Mouse (Mus musculus) T-helper 17 cell (primary cell): Measurements from ENCODE around the gene Nsg2.

Source experiments
- in situ Hi-C, 2 experiments: fragments of 300-600 bp; cut with MboI, MseI; formaldehyde crosslinking; loops; 1 replicate in 1 of 2; 2 replicates in 1 of 2; pipeline ENCODE4 v1.15.1; 2025; ENCODE audit warnings: high pct_unique_total_duplicates in 2 of 2

The Nsg2 gene

GRCm38 (mm10) chr11:32010663-32010970 lies 10.4 kb downstream of the Nsg2 start:
- in situ Hi-C loops, result loop anchor here (10.0 to 25.0 kb wide), 3 partner anchors 544 to 1823 kb away; no protein-coding TSS in a partner anchor

GRCm38 (mm10) chr11:32011867-32012603 lies 11.8 kb downstream of the Nsg2 start:
- in situ Hi-C loops, result loop anchor here (10.0 to 25.0 kb wide), 3 partner anchors 543 to 1825 kb away; no protein-coding TSS in a partner anchor

GRCm38 (mm10) chr11:32013014-32013427 lies 12.8 kb downstream of the Nsg2 start:
- in situ Hi-C loops, result loop anchor here (10.0 to 25.0 kb wide), 3 partner anchors 542 to 1826 kb away; no protein-coding TSS in a partner anchor

- in situ Hi-C loops, result loop anchor here (10.0 to 25.0 kb wide), 3 partner anchors 541 to 1826 kb away; no protein-coding TSS in a partner anchor
Observed at GRCm38 (mm10) chr11:32013561-32013960, 13.3 kb downstream of the Nsg2 start.

GRCm38 (mm10) chr11:32018201-32018600 lies 17.9 kb downstream of the Nsg2 start:
- in situ Hi-C loops, result loop anchor here (10.0 to 25.0 kb wide), 3 partner anchors 537 to 1831 kb away; no protein-coding TSS in a partner anchor

- in situ Hi-C loops, result loop anchor here (25.0 kb wide), 2 partner anchors 542 to 1833 kb away; no protein-coding TSS in a partner anchor
Observed at GRCm38 (mm10) chr11:32020031-32020965, 20.0 kb downstream of the Nsg2 start.

- in situ Hi-C loops, result no loop called here
Observed at GRCm38 (mm10) chr11:32026634-32027033, 26.4 kb downstream of the Nsg2 start.

- in situ Hi-C loops, result no loop called here
Observed at GRCm38 (mm10) chr11:32027474-32028342, 27.4 kb downstream of the Nsg2 start.

- in situ Hi-C loops, result no loop called here
Observed at GRCm38 (mm10) chr11:32028605-32029004, 28.3 kb downstream of the Nsg2 start.

- in situ Hi-C loops, result no loop called here
Observed at GRCm38 (mm10) chr11:32029356-32029755, 29.1 kb downstream of the Nsg2 start.

- in situ Hi-C loops, result no loop called here
Observed at GRCm38 (mm10) chr11:32031396-32031795, 31.1 kb downstream of the Nsg2 start.

- in situ Hi-C loops, result no loop called here
Observed at GRCm38 (mm10) chr11:32032053-32032452, 31.8 kb downstream of the Nsg2 start.

- in situ Hi-C loops, result no loop called here
Observed at GRCm38 (mm10) chr11:32035831-32036230, 35.6 kb downstream of the Nsg2 start.

- in situ Hi-C loops, result no loop called here
Observed at GRCm38 (mm10) chr11:32039656-32040055, 39.4 kb downstream of the Nsg2 start.

- in situ Hi-C loops, result no loop called here
Observed at GRCm38 (mm10) chr11:32057389-32057788, 57.1 kb downstream of the Nsg2 start.

GRCm38 (mm10) chr11:32057861-32058260 lies 57.6 kb downstream of the Nsg2 start:
- in situ Hi-C loops, result no loop called here

GRCm38 (mm10) chr11:32061020-32061419 lies 60.8 kb downstream of the Nsg2 start:
- in situ Hi-C loops, result loop anchor here in 1 of 2 experiments (5.0 kb wide), 1 partner anchor 59 kb away; the partner anchor contains the start of gene Nsg2

- in situ Hi-C loops, result loop anchor here in 1 of 2 experiments (5.0 kb wide), 1 partner anchor 60 kb away; the partner anchor contains the start of gene Nsg2
Observed at GRCm38 (mm10) chr11:32061874-32062273, 61.6 kb downstream of the Nsg2 start.

- in situ Hi-C loops, result loop anchor here in 1 of 2 experiments (5.0 kb wide), 1 partner anchor 62 kb away; the partner anchor contains the start of gene Nsg2
Observed at GRCm38 (mm10) chr11:32063775-32064510, 63.7 kb downstream of the Nsg2 start.

- in situ Hi-C loops, result loop anchor here in 1 of 2 experiments (5.0 kb wide), 1 partner anchor 62 kb away; the partner anchor contains the start of gene Nsg2
Observed at GRCm38 (mm10) chr11:32064511-32064862, 64.2 kb downstream of the Nsg2 start.
